Mouse (Mus musculus) ES-Bruce4 (cell line): Measurements from ENCODE around the gene Inpp4a.

Experiments used
- CTCF ChIP-seq: IDR thresholded peaks from one replicate; pipeline ENCODE4 v1.8.1; 2011; ENCODE audit warnings: low read depth, low read length
- POLR2A ChIP-seq: IDR thresholded peaks from one replicate; pipeline ENCODE4 v1.8.1; 2011; ENCODE audit warnings: low read length; ENCODE audit not compliant: insufficient read depth

DNA sequence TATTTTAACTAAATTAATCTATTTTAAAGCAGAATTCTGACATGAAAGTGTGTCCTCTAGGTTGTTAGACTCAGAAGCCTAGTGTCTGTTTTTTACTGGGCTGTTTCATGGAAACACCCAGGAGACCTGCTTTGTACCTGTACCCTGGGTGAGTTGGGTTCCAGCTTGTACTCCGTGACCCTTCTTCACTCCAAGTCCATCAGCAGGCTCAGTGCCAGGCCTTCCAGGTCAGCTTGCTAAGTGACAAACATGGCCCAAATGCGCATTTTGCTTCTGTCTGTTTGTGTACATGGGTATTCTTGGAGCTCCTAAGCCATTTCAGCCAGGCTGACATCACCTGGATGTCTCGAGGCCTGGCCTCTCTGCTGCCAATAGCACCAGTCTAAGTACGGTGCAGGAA is 23.5 kb downstream of the Inpp4a start:
- TF ChIP-seq POLR2A: no peak
- no peak for TF ChIP-seq CTCF
